Mouse (Mus musculus): Measurements from ENCODE around the gene Krt33a.

The Krt33a gene

GRCm38 (mm10) chr11:100016112-100016511, at the start of gene Krt33a:
TSS of gene Krt33a (minus strand) at chr11:100016212.
- no peak for DNase-seq (ENCODE audit: low read depth)

GRCm38 (mm10) chr11:100058875-100059274, 42.9 kb upstream of the Krt33a start:
- DNase-seq (ENCODE audit: low read depth) = no peak

GRCm38 (mm10) chr11:100055686-100056655, 40.0 kb upstream of the Krt33a start:
- no peak for DNase-seq (ENCODE audit: low read depth)

- DNase-seq (ENCODE audit: low read depth) = no peak
These were observed 34.4 kb upstream of the Krt33a start, which contains the start of gene Krt31 for GRCm38 (mm10) chr11:100050451-100050850. TSS of gene Krt31 (minus strand) at chr11:100050551.

- no peak for DNase-seq (ENCODE audit: low read depth)
These were observed 31.2 kb upstream of the Krt33a start for GRCm38 (mm10) chr11:100047193-100047592.

GRCm38 (mm10) chr11:100046303-100046866, 30.4 kb upstream of the Krt33a start:
- DNase-seq (ENCODE audit: low read depth) = no peak

GRCm38 (mm10) chr11:100041454-100041853, 25.4 kb upstream of the Krt33a start, which contains the start of gene Krt34:
TSS of gene Krt34 (minus strand) at chr11:100041554.
- no peak for DNase-seq (ENCODE audit: low read depth)

- DNase-seq (ENCODE audit: low read depth) = no peak
These were observed 13.8 kb upstream of the Krt33a start, which contains the start of gene Krt33b for GRCm38 (mm10) chr11:100029768-100030167. TSS of gene Krt33b (minus strand) at chr11:100029868.

GRCm38 (mm10) chr11:100021438-100021837, 5.4 kb upstream of the Krt33a start:
- DNase-seq (ENCODE audit: low read depth) = no peak

GRCm38 (mm10) chr11:100019466-100019865, 3.5 kb upstream of the Krt33a start:
- DNase-seq (ENCODE audit: low read depth) = no peak

GRCm38 (mm10) chr11:100013691-100014171, 2.3 kb downstream of the Krt33a start:
- no peak for DNase-seq (ENCODE audit: low read depth)

GRCm38 (mm10) chr11:100010682-100011081, 5.3 kb downstream of the Krt33a start:
- no peak for DNase-seq (ENCODE audit: low read depth)

GRCm38 (mm10) chr11:100008336-100008735, 7.7 kb downstream of the Krt33a start:
- no peak for DNase-seq (ENCODE audit: low read depth)

- no peak for DNase-seq (ENCODE audit: low read depth)
These were observed 9.4 kb downstream of the Krt33a start for GRCm38 (mm10) chr11:100006624-100007023.

GRCm38 (mm10) chr11:100005905-100006304, 10.1 kb downstream of the Krt33a start:
- DNase-seq (ENCODE audit: low read depth) = no peak

- DNase-seq (ENCODE audit: low read depth) = peak; percentile 16
These were observed 11.2 kb downstream of the Krt33a start for GRCm38 (mm10) chr11:100004846-100005245.

- no peak for DNase-seq (ENCODE audit: low read depth)
These were observed 16.9 kb downstream of the Krt33a start for GRCm38 (mm10) chr11:99999091-99999490.

- DNase-seq (ENCODE audit: low read depth) = no peak
These were observed 21.7 kb downstream of the Krt33a start for GRCm38 (mm10) chr11:99994384-99994661.

GRCm38 (mm10) chr11:99993620-99994383, 22.2 kb downstream of the Krt33a start, which contains the start of gene Krtap17-1:
TSS of gene Krtap17-1 (minus strand) at chr11:99993994.
- DNase-seq (ENCODE audit: low read depth) = no peak

- DNase-seq (ENCODE audit: low read depth) = no peak
These were observed 25.4 kb downstream of the Krt33a start for GRCm38 (mm10) chr11:99990571-99990970.

- DNase-seq (ENCODE audit: low read depth) = no peak
These were observed 26.1 kb downstream of the Krt33a start for GRCm38 (mm10) chr11:99989881-99990405.

- DNase-seq (ENCODE audit: low read depth) = no peak
These were observed 27.5 kb downstream of the Krt33a start for GRCm38 (mm10) chr11:99988530-99988929.
